Mouse (Mus musculus): ENCODE data around the gene Ankrd11.

Ankrd11 gene

DNA sequence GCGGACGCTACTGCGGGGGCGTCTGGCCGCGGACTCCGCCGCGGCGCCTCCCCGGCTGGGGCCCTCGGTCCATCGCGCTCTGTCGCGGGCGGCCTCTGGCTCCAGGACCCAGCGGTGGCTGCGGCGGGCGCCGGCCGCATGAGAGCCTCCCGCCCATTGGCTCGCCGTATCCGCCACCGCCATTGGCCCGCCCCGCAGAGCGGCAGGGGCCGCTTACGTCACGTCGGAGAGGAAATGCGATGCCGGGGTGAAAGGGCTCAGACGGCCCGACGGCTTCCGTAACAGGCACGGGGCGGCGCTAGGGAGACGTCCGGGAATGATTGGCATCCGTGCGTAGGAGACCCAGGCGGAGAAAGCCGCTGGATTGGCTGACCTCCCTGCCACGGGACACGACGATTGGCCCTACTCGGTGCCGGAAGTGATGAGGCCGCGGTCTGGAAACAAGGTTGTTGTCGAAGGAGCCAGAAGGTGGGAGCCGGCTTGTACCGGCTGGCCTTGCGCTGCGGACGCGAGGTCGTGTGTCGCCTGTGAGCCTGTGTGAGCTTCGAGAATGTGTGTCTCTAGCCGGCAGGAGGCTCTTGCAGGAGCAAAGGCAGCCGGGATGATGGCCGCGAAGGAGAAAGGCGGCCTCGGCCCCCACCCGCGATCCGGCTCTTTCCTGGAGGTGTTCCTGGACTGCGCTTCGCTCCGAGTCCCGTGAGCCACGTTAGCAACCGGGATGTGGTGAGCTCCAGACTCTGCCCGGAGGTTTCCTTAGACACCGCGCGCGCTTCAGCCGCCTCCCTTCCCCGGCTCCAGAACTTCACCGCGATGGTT, at the start of gene Ankrd11:
Gene Ankrd11, minus strand, starts transcription at position 120 of the 816 bp plus-strand sequence.
- peak; percentile 100 for DNase-seq (ENCODE audit: low read depth, low spot score)

DNA sequence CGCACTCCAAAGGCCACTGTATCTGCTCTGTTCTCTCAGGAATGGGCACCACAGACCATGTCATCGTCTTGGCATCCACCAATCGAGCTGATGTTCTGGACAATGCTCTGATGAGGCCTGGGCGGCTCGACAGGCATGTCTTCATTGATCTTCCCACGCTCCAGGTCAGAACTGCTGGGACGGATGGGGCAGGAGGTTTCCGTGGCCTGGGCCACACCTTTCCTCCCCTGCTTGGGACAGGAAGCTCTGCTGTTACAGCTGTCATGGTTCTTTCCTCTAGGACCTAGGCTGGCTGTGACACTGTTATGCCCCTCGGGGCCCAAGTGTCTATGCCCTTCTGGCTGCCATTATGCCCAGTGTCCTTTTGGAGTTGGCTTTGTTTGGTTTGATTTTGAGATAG, 45.2 kb upstream of the Ankrd11 start:
- no peak for DNase-seq (ENCODE audit: low read depth, low spot score)

DNA sequence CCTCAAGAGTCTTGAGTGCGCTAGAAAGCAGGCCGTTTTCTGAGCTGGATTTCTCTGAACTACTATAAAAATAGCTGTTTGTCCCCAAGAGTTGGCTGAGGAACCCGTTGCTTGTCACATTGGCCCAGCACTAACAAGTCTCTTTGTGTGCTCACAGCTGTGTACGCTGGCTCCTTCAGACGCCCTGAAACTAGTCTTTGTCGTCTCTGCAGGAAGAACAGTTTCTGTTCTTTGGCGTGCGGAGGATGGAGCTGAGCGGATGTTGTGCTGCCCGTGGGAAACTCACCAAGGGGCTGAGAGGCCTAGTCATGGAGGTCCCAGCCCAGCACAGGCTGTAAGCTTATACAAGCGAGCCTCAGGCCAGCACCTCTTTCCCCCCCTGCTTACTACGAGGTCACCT, 41.5 kb upstream of the Ankrd11 start:
- no peak for DNase-seq (ENCODE audit: low read depth, low spot score)

GRCm38 (mm10) chr8:123082993-123083392, 40.9 kb upstream of the Ankrd11 start:
- DNase-seq (ENCODE audit: low read depth, low spot score) = no peak

- no peak for DNase-seq (ENCODE audit: low read depth, low spot score)
Observed at GRCm38 (mm10) chr8:123077213-123077612, 35.1 kb upstream of the Ankrd11 start.

DNA sequence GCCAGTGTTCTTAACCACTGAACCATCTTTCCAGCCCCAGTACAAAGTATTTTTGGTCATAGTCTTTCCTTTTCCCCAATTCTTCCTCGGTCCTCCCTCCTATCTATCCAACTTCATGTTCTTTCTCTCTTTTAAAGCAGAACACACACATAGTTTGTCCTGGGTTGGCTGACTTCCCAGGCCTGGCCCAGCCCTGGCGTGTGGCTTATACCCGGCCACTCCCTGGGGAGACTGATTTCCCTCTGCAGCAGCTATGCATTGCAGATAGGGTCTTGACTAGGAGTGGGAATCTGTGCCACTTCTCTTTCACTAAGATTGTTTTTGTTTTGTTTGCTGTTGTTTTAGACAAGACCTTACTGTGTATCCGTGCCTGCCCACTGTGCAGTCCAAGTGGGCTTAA, 29.1 kb upstream of the Ankrd11 start:
- no peak for DNase-seq (ENCODE audit: low read depth, low spot score)

DNA sequence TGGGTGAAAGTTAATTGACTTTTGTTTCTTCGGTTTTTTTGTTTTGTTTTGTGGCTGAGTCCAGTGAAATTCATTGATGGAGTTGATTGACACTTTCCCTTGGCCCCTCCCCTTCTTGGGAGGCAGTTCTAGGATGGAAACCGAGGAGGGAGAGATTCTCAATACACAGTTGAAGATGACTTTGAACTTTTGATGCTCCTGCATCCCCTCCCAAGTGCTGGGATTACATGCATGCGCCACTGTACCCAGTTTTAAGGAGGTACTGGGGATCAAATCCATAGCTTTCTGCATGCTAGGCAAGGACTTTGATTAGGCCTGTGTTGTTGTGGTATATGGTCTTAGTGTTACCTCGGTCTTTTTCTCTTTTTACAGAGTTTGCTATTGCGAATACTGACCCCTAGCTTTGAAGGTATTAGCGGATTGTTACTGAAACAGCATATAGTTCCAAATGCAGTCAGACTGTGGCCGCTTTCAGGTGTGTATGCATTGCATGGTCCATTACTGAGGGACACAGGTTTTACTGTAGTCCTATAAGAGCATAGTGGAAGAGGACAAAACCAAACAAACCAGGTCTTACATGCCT, 24.1 kb upstream of the Ankrd11 start:
- peak; percentile 66 for DNase-seq (ENCODE audit: low read depth, low spot score)

- peak; percentile 98 for DNase-seq (ENCODE audit: low read depth, low spot score)
Observed at GRCm38 (mm10) chr8:123065214-123066100, 23.4 kb upstream of the Ankrd11 start.

DNA sequence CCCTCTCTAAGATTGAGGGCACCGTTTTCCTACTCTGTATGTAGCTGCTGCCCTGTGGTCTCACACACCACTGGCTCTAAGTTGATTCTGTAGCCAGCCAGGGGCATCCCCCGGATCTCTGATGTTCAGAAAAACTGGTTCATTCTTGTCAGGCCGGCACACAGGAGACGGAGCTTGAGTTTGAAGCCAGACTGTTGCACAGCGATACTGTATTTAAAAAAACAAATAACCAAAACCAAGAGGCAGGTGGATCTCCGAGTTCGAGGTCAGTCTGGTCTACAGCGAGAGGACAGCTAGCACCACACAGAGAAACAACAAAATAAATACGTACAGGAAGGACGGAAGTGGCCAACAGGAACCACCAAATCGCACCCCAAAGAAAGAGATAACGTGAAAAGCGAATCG, 22.7 kb upstream of the Ankrd11 start:
- DNase-seq (ENCODE audit: low read depth, low spot score) = peak; percentile 55

GRCm38 (mm10) chr8:123064072-123064471, 22.0 kb upstream of the Ankrd11 start:
- no peak for DNase-seq (ENCODE audit: low read depth, low spot score)

- DNase-seq (ENCODE audit: low read depth, low spot score) = no peak
Observed at GRCm38 (mm10) chr8:123062721-123063120, 20.6 kb upstream of the Ankrd11 start, which contains the start of gene Spg7. Spg7 (plus strand) TSS chr8:123062942.

DNA sequence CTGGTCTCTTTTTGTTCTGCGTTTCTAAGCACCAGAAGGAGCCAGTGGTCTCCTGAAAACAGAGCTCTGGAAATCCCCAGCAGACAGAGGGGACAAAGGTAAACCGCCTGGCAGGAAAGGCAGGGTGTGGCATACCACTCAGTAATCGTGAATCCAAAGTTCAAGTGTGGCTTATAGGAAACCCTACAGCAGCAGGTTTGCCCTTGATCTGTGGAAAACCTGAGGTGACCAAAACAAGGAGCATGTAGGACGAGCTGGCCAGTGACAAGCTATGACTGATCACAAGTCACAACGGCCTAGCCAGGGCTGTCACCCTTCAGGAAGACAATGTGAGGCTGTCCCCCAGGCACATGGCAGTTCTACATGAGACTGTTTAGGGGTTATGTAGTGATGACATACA, 9.4 kb upstream of the Ankrd11 start:
- DNase-seq (ENCODE audit: low read depth, low spot score) = no peak

- no peak for DNase-seq (ENCODE audit: low read depth, low spot score)
Observed at GRCm38 (mm10) chr8:123048402-123048801, 6.3 kb upstream of the Ankrd11 start.

DNA sequence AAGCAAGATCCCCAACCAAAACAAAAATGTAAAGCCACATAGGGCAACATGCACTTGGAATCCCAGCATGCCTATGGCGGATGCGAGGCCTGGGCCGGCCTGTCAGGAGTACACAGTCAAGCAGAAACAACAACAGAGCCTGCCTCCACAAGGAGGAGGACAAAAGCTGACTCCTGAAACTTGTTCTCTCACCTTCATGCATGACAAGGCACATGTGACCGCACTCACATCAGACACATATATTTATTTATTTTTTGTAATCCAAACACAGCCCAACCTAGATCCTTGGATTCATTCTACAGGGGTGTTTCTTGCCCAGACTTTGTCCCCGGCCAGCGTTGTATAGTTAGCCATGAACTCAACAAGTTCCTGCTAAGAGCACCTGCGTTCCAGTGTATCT, 5.8 kb upstream of the Ankrd11 start:
- no peak for DNase-seq (ENCODE audit: low read depth, low spot score)

GRCm38 (mm10) chr8:123046706-123047105, 4.6 kb upstream of the Ankrd11 start:
- DNase-seq (ENCODE audit: low read depth, low spot score) = no peak

GRCm38 (mm10) chr8:123044743-123045425, 2.8 kb upstream of the Ankrd11 start:
- DNase-seq (ENCODE audit: low read depth, low spot score) = peak; percentile 54

GRCm38 (mm10) chr8:123043941-123044340, 1.9 kb upstream of the Ankrd11 start:
- DNase-seq (ENCODE audit: low read depth, low spot score) = no peak

GRCm38 (mm10) chr8:123042974-123043625, 1.0 kb upstream of the Ankrd11 start:
- no peak for DNase-seq (ENCODE audit: low read depth, low spot score)

DNA sequence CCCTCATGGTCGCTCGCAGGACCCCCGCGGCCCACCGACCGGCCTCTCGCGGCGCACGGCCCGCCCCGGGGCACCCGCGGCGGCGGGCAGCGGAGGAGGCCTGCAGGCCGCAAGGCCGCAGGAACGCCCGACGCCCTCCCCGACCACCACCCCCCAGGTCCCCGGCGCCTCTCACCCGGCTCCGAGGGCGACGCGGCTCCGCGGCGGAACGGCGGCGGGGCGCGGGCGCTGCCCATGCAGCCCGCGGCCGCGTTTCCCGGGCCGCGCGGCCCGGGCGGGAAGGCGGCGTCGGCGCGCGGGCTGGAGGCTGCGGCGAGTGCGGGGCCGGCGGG, 337 bp downstream of the Ankrd11 start:
- no peak for DNase-seq (ENCODE audit: low read depth, low spot score)

DNA sequence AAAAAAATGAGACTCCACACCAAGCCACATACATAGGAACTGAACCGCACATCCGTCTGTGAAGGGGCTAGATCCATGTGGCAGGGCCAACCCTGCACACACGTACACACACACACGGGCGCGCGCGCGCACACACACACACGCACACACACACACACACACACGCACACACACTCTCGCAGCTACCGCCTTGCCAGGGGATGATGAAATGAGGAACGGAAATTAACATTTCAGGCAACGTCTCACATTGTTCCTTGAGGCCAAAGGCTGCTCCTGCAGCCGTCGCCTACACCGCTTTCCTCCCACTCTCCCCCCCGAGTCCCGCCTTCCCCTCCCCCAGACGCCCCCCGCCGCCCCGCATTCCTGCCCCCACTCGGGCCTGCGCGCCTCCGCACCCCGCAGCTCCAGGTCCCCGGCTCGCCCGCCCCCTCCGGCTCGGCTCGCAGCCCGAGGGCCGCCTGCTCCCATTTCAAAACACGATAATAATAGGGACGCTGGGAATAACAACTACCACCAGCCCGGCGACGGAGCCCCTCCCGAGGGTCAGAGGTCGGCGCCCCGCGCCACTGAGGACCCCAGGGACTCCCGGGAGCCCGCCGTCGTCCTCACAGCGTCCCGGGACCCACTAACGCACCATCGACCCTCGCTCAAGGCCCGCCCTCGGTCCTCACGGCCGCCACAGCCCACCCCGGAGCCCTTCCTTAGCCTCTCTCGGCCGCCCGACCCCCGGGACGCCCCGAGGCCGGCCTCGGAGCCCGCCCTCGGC, 886 bp downstream of the Ankrd11 start:
- DNase-seq (ENCODE audit: low read depth, low spot score) = peak; percentile 71

All from ES-CJ7 (cell line).